Mouse (Mus musculus) heart, postnatal 25 days (tissue): Measurements from ENCODE around the gene Gm20390. TPM values are rescaled to one million over a fixed set of nuclear protein-coding genes. Genes with fewer than 3 reads are reported as not detected.

Experiments
- DNase-seq: peaks from one replicate; pipeline ENCODE4 v3.0.0; 2022; ENCODE audit warnings: low spot score
- intact Hi-C: fragments of 180-260 bp; cut with DNase I; formaldehyde crosslinking; loops from one replicate; pipeline ENCODE4 v1.15.1; 2025
- total RNA-seq, 2 experiments: library from RNA; stranded (reverse); gene quantifications; 2 replicates each; pipeline ENCODE4 v1.2.3; 2021

Gm20390 gene
- total RNA-seq, 2 experiments from 2014 or later, result 15.9 to 21.2 TPM

DNA sequence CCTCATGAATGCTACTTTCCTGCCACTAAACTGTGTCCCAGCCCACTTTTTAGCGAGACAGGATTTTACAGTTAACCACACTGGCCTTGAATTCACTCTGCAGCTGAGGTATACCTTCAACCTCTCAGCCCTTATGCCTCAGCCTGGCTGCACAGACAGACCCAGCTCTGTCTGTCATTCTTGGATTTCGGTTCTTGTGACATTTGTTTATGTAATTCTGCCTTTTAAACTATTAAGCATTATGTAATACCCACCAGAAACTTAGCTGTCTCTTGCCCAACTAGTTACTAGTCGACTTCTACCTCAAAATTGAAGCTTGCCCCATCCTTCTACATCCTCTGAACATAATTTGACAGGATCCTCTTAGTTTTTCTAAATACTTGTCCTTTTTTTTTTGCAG lies 60.3 kb downstream of the Gm20390 start:
- DNase-seq, result no peak
- intact Hi-C loops, result no loop called here

DNA sequence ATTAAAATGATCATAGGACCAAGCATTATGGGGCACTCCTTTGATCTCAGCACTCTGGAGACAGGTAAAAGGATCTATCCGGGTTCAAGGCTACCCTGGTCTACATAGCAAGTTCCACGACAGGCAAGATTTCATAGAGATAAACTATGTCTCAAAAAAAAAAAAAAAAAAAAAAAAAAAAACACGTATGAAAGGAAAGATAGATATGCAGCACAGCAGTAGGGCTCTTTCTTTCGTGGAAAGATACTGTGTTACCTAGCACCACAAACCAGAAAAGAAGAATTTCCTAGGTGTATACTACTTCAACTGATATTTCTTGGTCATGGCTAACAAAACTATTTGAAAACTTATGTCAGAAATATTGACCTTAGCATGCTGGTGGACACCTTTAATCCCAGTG lies 61.3 kb downstream of the Gm20390 start:
- intact Hi-C loops, result no loop called here
- DNase-seq, result no peak

Other genes starting within 250 kb of the Gm20390 start
- 1 to 10 TPM; 8.1 to 8.7 TPM for gene Utp18, start 82.5 kb downstream of the Gm20390 start, total RNA-seq
- gene Mbtd1, start 82.4 kb downstream of the Gm20390 start, total RNA-seq, result 10 to 100 TPM; 15.1 to 15.6 TPM
- 1,000 to 10,000 TPM; 1,044 to 1,063 TPM for gene Nme2, start 12.0 kb downstream of the Gm20390 start, total RNA-seq
- gene Nme1, start 228 bp upstream of the Gm20390 start, total RNA-seq, result 10 to 100 TPM; 12.9 to 15.5 TPM
- gene Spag9, start 27.8 kb upstream of the Gm20390 start, total RNA-seq, result 100 to 1,000 TPM; 132 to 139 TPM
- gene Tob1, start 243.2 kb upstream of the Gm20390 start, total RNA-seq, result 10 to 100 TPM; 57.2 to 60.6 TPM